Mouse (Mus musculus) gastrocnemius, postnatal 14 days (tissue): ENCODE data around the gene Usp21. TPM values are rescaled to one million over a fixed set of nuclear protein-coding genes. Genes with fewer than 3 reads are reported as not detected.
"Not testable (repeated sequence)": the region's sequence is repeated elsewhere in the genome, so short reads cannot be mapped to it uniquely, and the experiment has no call there.

Experiments
- DNase-seq: peaks from one replicate; pipeline ENCODE4 v3.0.0; 2021; ENCODE audit warnings: mixed read lengths
- intact Hi-C: fragments of 180-260 bp; cut with DNase I; formaldehyde crosslinking; loops from one replicate; pipeline ENCODE4 v1.15.1; 2025; ENCODE audit warnings: low total_unique reads
- long read RNA-seq, 2 experiments: library from polyadenylated mRNA; stranded (forward); transcript quantifications; one replicate each; pipeline ENCODE4 v2.0.0; 2021
- total RNA-seq, 2 experiments: library from RNA; stranded (reverse); gene quantifications; 2 replicates each; pipeline ENCODE4 v1.2.3; 2021

The Usp21 gene
- total RNA-seq = 10 to 100 TPM; 13.1 to 13.7 TPM
- long read RNA-seq, experiment 1, transcript Usp21-201 (13 exons, 2,219 nt) = major isoform, 11 of 13 reads
- long read RNA-seq, experiment 1, partial matches to known transcripts = 1 of 13 reads
- long read RNA-seq, experiment 1, other reads (novel, unspliced or antisense) = 0 of 13 reads
- long read RNA-seq, experiment 2, transcript Usp21-201 (13 exons, 2,219 nt) = major isoform, 10 of 15 reads
- long read RNA-seq, experiment 2, partial matches to known transcripts = 1 of 15 reads
- long read RNA-seq, experiment 2, other reads (novel, unspliced or antisense) = 2 of 15 reads

- intact Hi-C loops = no loop called here
These were observed at the start of gene Usp21 for GRCm38 (mm10) chr1:171287136-171288081. Gene Usp21 (minus strand): TSS chr1:171287991.

GRCm38 (mm10) chr1:171330216-171330560 is 42.4 kb upstream of the Usp21 start:
- intact Hi-C loops = no loop called here
- no peak for DNase-seq

More at GRCm38 (mm10) chr1:171287136-171288081, at the start of gene Usp21:
- peak; percentile 96 for DNase-seq

GRCm38 (mm10) chr1:171329433-171330215 is 41.8 kb upstream of the Usp21 start:
- DNase-seq = peak; percentile 86
- intact Hi-C loops = no loop called here

GRCm38 (mm10) chr1:171328839-171329432 is 41.1 kb upstream of the Usp21 start, which contains the start of gene Dedd:
Gene Dedd (plus strand): TSS chr1:171329145.
- peak; percentile 91 for DNase-seq
- intact Hi-C loops = no loop called here

- intact Hi-C loops = no loop called here
- DNase-seq = no peak
These were observed 40.5 kb upstream of the Usp21 start for GRCm38 (mm10) chr1:171328244-171328643.

- DNase-seq, intact Hi-C loops: not testable (repeated sequence)
These were observed 38.8 kb upstream of the Usp21 start for GRCm38 (mm10) chr1:171326588-171326987.

- no peak for DNase-seq
- intact Hi-C loops = no loop called here
These were observed 37.8 kb upstream of the Usp21 start for GRCm38 (mm10) chr1:171325571-171325970.

- intact Hi-C loops = no loop called here
These were observed 34.2 kb upstream of the Usp21 start for GRCm38 (mm10) chr1:171322012-171322411.

GRCm38 (mm10) chr1:171321415-171321814 is 33.6 kb upstream of the Usp21 start:
- intact Hi-C loops = loop anchor here (2.0 kb wide), 1 partner anchor 35 kb away; no protein-coding TSS in a partner anchor

More at GRCm38 (mm10) chr1:171322012-171322411, 34.2 kb upstream of the Usp21 start:
- DNase-seq = no peak

GRCm38 (mm10) chr1:171320151-171320550 is 32.4 kb upstream of the Usp21 start:
- intact Hi-C loops = loop anchor here (2.0 kb wide), 1 partner anchor 37 kb away; no protein-coding TSS in a partner anchor
- no peak for DNase-seq

More at GRCm38 (mm10) chr1:171321415-171321814, 33.6 kb upstream of the Usp21 start:
- no peak for DNase-seq

- DNase-seq = no peak
- intact Hi-C loops = loop anchor here (2.0 kb wide), 1 partner anchor 37 kb away; no protein-coding TSS in a partner anchor
These were observed 32.0 kb upstream of the Usp21 start for GRCm38 (mm10) chr1:171319748-171320147.

- DNase-seq = no peak
- intact Hi-C loops = no loop called here
These were observed 21.5 kb upstream of the Usp21 start for GRCm38 (mm10) chr1:171309321-171309720.

GRCm38 (mm10) chr1:171306157-171306556 is 18.4 kb upstream of the Usp21 start:
- DNase-seq, intact Hi-C loops: not testable (repeated sequence)

- intact Hi-C loops = no loop called here
- no peak for DNase-seq
These were observed 10.4 kb upstream of the Usp21 start for GRCm38 (mm10) chr1:171298226-171298625.

- intact Hi-C loops = no loop called here
These were observed 7.2 kb upstream of the Usp21 start for GRCm38 (mm10) chr1:171295063-171295402.

GRCm38 (mm10) chr1:171294298-171295062 is 6.7 kb upstream of the Usp21 start, which contains the start of gene Ufc1:
Gene Ufc1 (minus strand): TSS chr1:171295024.
- peak; percentile 81 for DNase-seq
- intact Hi-C loops = no loop called here

More at GRCm38 (mm10) chr1:171295063-171295402, 7.2 kb upstream of the Usp21 start:
- no peak for DNase-seq

- intact Hi-C loops = no loop called here
- no peak for DNase-seq
These were observed 6.1 kb upstream of the Usp21 start for GRCm38 (mm10) chr1:171293906-171294297.

- DNase-seq = no peak
- intact Hi-C loops = no loop called here
These were observed 5.6 kb upstream of the Usp21 start for GRCm38 (mm10) chr1:171293351-171293750.
